Mouse (Mus musculus) cerebellum, adult 11-12 months (tissue): ENCODE results near the gene Lpp.
A peak's percentile ranks its signal among the peaks of the same experiment; 100 is the strongest.

Experiments
- DNase-seq: peaks from one replicate; pipeline ENCODE4 v3.0.0; 2022

The Lpp gene

GRCm38 (mm10) chr16:24568061-24568460, 174.8 kb downstream of the Lpp start:
- no peak for DNase-seq

- DNase-seq: no peak
Observed at GRCm38 (mm10) chr16:24569681-24570080, 176.4 kb downstream of the Lpp start.

GRCm38 (mm10) chr16:24576999-24577398, 183.7 kb downstream of the Lpp start:
- DNase-seq: no peak

- DNase-seq: no peak
Observed at GRCm38 (mm10) chr16:24577798-24578197, 184.5 kb downstream of the Lpp start.

GRCm38 (mm10) chr16:24582847-24583246, 189.5 kb downstream of the Lpp start:
- no peak for DNase-seq

GRCm38 (mm10) chr16:24593535-24593934, 200.2 kb downstream of the Lpp start:
- no peak for DNase-seq

- DNase-seq: no peak
Observed at GRCm38 (mm10) chr16:24594508-24594907, 201.2 kb downstream of the Lpp start.

GRCm38 (mm10) chr16:24595493-24595892, 202.2 kb downstream of the Lpp start:
- no peak for DNase-seq

GRCm38 (mm10) chr16:24598567-24598966, 205.3 kb downstream of the Lpp start:
- DNase-seq: no peak

- DNase-seq: no peak
Observed at GRCm38 (mm10) chr16:24599766-24600165, 206.5 kb downstream of the Lpp start.

GRCm38 (mm10) chr16:24600260-24600948, 207.1 kb downstream of the Lpp start:
- no peak for DNase-seq

GRCm38 (mm10) chr16:24603342-24603741, 210.0 kb downstream of the Lpp start:
- DNase-seq: no peak

- no peak for DNase-seq
Observed at GRCm38 (mm10) chr16:24607896-24608457, 214.7 kb downstream of the Lpp start.

GRCm38 (mm10) chr16:24619458-24619857, 226.2 kb downstream of the Lpp start:
- DNase-seq: no peak

GRCm38 (mm10) chr16:24620021-24620420, 226.7 kb downstream of the Lpp start:
- DNase-seq: no peak

GRCm38 (mm10) chr16:24622226-24623194, 229.2 kb downstream of the Lpp start:
- DNase-seq: no peak

GRCm38 (mm10) chr16:24624335-24624734, 231.0 kb downstream of the Lpp start:
- DNase-seq: no peak

GRCm38 (mm10) chr16:24625576-24625975, 232.3 kb downstream of the Lpp start:
- DNase-seq: no peak

GRCm38 (mm10) chr16:24628779-24629178, 235.5 kb downstream of the Lpp start:
- DNase-seq: no peak

GRCm38 (mm10) chr16:24629218-24630172, 236.2 kb downstream of the Lpp start:
- DNase-seq: no peak

- peak; percentile 79 for DNase-seq
Observed at GRCm38 (mm10) chr16:24635381-24635919, 242.1 kb downstream of the Lpp start.

- no peak for DNase-seq
Observed at GRCm38 (mm10) chr16:24636894-24637293, 243.6 kb downstream of the Lpp start.
